Mouse (Mus musculus) heart, postnatal 4 days (tissue): Measurements from ENCODE around the gene Islr. TPM values are rescaled to one million over a fixed set of nuclear protein-coding genes. Genes with fewer than 3 reads are reported as not detected.

Experiments
- DNase-seq: peaks from one replicate; pipeline ENCODE4 v3.0.0; 2021
- total RNA-seq, 2 experiments: library from RNA; stranded (reverse); gene quantifications; 2 replicates each; pipeline ENCODE4 v1.2.3; 2021

The Islr gene
- total RNA-seq, 2 experiments from 2014 or later = 25.4 to 31.0 TPM

GRCm38 (mm10) chr9:58196610-58197567, 7.2 kb downstream of the Islr start:
- DNase-seq = no peak

DNA sequence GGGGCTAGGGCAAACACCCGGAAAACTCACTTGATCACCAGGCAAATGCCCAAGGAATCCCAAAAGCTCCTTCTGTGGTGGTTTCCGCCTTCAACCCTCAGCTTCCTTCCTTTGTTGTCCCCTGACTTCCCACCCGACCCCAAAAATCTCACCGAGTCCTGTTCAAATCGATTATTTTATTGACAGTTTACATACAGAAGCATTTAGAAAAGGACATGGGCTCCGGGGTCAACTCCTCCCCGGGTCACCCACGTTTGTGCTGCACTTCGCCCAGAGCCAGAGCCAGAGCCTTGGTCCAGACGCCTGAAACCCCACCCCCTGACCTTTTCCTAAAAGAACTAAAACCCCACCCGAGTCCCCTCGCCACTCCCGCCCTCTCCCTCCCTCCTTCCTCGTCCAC, 8.0 kb downstream of the Islr start:
- DNase-seq = no peak

- no peak for DNase-seq
These were observed 8.4 kb downstream of the Islr start for GRCm38 (mm10) chr9:58195671-58196070.

GRCm38 (mm10) chr9:58194222-58194621, 9.9 kb downstream of the Islr start:
- no peak for DNase-seq

GRCm38 (mm10) chr9:58184456-58184855, 19.6 kb downstream of the Islr start:
- no peak for DNase-seq

DNA sequence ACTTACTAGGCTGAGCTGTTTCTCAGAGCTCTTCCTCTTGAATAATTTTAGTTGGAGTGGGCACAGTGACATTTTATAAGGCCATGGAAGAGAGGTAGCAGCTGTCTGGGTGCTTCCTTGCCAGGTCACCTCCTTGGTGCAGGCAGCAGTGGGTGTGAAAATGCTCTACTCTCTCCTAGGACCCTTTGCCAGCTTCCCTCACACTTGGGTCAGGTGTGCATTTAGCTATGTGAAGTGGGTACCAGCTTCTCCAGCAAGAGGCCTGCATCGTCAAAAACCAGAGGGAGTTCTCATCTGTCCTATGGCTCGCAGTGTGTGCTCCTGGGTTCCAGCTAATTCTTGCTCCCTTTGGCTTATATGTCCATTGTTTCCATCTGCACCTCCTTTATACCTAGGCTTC, 24.7 kb downstream of the Islr start:
- no peak for DNase-seq

DNA sequence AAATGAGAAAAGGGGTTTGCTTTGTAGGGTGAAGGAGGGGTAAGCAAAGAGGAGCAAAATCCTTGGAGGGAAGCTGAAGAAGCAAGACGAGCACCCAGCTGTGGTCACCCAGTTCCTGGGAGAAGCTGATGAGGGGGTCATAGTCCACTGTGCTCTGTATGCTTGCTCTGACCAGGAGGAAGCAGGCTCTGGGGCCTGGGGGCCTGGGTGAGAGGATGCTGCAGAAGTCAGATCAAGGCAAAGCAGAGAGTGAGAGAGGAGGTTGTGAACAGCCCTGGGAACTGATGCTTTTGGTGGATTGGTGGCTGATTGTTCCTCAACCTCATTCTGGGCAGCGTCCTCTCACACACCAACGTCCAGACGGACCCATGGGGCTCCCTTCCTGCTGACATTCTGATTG, 26.9 kb downstream of the Islr start:
- no peak for DNase-seq

- DNase-seq = no peak
These were observed 28.2 kb downstream of the Islr start for GRCm38 (mm10) chr9:58175745-58176487.

DNA sequence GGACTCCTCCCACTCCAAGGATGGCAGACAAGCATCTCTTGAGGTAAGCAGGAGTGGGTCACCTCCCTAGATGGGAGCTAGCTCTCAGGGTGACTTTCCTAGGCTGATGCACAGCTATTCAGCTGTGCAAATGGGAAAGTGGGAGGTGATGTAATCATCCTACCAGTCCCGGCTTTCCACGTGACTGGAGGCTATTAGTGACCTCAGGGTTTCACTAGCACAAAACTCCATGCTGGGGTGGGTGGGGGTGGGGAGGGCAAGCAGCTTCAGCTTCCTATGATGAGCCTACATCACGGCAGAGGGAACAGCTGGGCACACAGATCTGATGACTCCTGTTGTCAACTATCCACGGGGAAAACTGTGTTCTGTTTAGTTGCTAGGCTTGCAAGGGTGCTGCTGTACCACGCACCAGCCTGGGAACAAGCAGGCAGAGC, 29.3 kb downstream of the Islr start:
- DNase-seq = no peak

DNA sequence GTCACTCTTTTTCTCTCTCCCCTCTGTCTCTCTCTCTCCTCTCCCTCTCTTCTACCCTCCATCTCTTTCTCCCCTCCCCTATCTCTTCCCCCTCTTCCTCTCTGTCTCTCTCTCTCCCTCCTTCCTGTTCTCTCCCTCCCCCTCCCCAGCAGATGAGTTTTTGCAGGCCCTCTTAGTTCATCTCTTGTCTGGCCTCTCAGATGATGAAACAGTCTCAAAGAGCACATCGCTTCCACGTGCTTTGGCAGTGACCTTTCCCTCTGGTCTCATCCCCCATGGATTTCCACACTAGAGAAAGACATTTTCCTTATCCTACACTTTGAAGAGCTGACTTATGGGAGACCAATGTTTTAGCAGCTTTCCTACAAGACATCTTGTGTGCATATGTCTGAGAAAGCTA, 31.2 kb downstream of the Islr start:
- no peak for DNase-seq

GRCm38 (mm10) chr9:58169426-58169825, 34.7 kb downstream of the Islr start:
- DNase-seq = no peak

DNA sequence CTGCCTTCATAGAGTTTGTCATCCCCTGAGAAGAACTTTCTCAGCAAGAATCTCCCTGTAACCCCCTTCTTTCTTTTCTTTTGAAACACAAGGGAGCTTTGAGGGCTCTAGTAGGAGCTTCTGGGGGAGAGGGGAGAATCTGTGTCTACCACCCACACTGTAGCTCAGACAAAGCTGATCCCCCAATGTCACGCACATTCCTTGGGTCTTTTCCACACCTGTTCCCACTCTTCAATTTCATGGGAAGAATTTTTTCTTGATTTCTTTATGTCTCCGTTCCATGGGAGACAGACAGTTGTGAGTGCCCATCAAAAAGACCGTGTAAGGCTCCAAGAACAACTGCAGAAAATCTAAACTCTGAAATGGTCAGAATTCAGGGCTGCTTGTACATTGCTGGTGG, 35.2 kb downstream of the Islr start:
- no peak for DNase-seq

GRCm38 (mm10) chr9:58165779-58166178, 38.3 kb downstream of the Islr start:
- DNase-seq = no peak

GRCm38 (mm10) chr9:58163146-58163545, 41.0 kb downstream of the Islr start:
- DNase-seq = no peak

DNA sequence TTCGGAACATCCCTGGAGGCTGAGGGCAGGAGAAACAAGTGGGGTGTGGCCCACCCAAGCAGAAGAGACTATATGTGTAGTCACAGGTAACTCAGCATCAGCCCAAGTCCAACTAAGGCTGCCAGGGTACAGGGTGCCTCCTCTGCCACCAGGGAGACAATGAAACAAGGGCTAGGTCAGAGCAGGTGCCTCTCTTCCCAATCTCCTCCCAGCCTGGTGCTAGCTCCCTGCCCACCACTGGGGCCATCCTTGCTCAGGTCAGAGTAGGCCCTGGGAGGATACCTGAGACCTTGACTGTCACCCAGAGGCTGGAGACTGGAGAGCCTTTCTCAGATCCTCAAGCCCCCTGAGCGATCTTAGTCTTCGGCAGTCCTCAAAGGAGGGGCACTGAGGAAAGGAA, 41.9 kb downstream of the Islr start:
- no peak for DNase-seq

DNA sequence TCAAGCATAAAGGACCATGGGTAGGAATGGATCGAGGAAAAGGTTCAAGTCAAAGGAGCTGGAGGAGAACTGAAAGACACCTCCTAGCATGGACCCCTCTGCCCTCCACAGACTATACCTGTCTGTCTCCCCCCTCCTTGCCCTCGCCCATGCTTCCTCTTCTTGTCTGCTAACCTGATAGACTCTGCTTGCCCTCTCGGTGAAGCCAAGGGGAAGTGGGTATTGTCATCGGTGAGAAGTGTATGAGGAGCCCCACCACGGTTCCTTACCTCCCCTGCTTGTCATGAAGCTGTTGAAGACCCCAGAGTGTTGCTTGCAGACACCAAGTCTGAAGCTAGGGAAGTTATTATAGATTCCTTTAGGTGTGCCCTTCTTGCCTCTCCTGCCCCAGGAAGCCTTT, 43.8 kb downstream of the Islr start:
- DNase-seq = no peak

DNA sequence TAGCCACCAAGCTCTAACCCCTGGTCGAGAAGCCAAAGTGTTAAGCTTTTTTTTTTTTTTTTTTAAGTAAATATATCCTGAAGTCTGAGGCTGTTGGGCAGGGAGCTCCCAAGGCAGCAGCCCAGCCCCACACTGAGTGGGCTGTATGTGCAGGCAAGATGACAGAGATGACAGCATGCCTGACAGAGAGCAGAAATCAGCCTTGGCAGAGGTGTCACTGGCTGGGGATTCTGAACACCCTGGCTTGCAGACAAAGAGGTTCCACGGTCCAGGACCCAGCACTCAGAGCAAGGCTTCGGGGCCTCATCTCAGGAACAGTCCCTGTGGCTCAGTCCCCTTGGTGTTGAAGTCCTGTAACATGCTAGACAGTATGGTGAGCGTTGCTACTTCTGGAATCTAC, 44.3 kb downstream of the Islr start:
- peak; percentile 63 for DNase-seq

GRCm38 (mm10) chr9:58158541-58159311, 45.4 kb downstream of the Islr start:
- peak; percentile 58 for DNase-seq

DNA sequence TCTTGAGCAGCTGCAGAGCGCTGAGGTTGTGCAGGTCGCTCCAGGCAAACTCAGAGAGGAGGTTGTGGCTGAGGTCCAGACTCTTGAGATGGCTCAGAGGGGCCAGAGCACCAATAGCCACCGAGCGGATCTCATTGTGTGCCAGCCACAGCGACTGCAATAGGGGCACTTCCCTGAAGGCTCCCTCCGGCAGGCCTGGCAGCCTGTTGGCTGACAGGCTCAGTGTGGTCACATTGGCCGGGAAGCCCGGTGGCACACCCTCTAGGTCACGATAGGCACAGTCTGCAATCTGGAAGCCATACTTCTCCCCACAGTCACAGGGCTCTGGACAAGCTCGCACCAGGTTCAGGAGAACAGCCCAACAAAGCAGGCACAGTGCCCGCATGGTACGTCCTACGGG, 46.3 kb downstream of the Islr start:
- DNase-seq = no peak

DNA sequence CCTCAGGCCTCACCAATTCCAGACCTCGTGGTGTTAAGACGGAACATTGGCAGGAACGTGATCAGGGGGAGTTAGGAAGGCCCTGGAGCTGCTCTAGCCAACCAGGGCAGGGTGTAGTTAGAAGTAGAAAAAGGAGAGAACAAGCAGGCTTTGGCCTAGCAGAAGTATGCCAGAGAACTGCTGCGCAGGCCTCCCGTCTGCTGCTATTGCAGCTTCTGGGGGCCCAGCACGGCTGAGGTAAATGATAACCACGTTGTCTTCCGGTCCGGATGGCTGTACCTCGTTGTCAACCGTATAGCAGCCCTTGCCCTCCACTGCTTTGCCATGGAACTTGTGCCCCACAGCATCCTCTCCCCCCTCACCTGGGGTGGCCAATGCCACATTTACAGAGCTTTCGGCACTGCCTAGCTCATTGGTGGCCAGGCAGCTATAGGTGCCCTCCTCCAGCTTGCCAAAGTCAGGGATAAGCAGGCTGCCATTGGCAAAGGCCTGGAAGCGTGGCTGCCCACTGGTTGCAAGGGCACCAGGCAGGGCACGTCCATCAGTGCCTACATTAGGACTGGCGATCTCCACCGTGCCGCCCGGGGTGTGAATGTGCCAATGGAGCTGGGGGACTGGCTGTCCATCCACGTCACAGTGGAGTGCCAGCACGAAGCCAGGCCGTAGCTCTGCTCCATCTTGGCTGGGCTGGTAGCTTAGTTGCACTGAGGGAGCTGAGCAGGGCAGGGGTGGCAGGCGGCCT, 47.1 kb downstream of the Islr start:
- no peak for DNase-seq

- DNase-seq = peak; percentile 83
These were observed 48.7 kb downstream of the Islr start for GRCm38 (mm10) chr9:58155366-58155765.

DNA sequence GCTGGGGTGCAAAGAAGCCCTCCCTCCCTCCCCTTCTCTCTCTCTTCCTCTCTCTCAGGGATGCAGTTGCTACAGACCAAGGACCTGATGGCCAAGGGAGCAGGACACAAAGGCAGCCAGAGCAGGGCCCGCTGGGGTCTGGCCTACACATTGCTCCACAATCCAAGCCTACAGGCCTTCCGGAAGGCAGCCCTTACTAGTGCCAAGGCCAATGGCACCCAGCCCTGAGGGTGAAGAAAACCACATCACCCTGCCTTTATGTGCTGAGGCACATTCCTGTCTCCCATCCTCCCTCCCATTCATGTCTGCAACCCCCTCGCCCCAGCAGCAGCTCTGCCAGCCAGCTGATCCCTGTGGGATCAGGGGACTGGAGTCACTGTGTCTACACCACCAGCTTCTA, 51.0 kb downstream of the Islr start:
- DNase-seq = peak; percentile 29
